Mouse (Mus musculus) lung, postnatal 4 days (tissue): ENCODE results near the gene Ctrb1.

Experiments
- DNase-seq, 2 experiments: peaks; one replicate each; pipeline ENCODE4 v3.0.0; 2021

Ctrb1 gene

DNA sequence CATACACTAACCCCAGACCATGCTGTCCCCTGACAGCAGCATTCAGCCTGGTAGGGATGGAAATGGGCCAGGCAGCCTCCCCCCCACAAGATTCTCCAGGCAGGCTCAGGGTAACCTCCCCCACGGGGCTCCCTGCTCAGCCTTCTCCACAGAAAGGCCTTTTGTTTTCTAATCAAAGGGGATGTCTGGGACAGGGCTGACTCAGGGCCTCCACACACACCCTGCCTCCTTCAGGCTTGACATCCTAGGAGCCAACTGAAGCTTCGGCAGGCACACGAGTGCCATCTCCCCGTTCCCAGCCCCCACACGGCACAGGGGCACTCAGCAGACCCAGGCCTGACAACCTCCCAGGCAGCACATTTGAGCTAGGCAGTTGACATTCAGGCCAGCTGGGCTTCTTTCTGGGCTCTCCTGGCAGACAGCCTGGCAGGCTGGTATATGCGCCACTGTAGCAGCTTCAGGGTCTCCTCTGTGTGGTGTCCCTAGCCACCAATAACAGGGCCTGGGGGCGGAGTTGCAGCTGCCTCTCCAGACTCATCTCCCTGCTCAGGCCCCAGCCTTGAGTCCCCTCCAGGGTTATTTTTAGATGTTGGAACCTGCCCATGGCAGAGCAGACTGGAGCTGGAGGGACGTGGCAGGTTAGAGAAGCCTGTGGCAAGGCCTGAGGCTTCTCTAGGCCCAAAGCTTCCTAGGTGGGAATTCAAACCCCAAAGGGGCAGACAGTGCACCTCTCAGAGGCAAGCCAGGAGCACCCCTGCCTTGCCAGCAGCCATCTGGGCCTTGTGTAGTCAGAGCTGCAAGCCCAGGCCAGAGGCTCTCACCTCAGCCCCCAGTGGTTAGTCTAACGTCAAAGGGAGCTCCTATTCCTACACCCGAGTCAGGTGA is 26.0 kb upstream of the Ctrb1 start:
- DNase-seq, result peak; percentile 59 to 84

DNA sequence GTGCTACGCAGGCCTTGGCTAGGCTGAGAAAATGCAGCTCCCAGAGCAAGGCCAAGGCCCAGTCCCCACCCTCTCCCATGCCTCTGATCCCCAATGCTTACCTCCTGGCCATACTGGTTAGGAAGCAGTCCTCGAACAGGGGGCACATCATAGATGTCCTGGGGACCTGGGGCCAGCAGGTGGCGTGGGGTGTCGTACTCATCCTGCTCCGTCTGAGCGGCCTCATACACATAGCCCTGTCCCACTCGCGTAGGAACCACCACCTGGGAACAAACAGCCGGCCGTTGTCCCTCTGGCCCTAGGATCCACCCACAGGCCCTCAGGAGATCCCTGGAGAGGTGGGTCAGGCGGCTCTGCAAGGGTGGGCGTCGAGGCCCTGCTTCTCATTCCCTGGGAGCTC is 24.7 kb upstream of the Ctrb1 start:
- peak in 1 of 2 experiments; percentile 26 for DNase-seq

- DNase-seq, result peak in 1 of 2 experiments; percentile 4
Measured at GRCm38 (mm10) chr8:111714295-111714694, 23.5 kb upstream of the Ctrb1 start.

DNA sequence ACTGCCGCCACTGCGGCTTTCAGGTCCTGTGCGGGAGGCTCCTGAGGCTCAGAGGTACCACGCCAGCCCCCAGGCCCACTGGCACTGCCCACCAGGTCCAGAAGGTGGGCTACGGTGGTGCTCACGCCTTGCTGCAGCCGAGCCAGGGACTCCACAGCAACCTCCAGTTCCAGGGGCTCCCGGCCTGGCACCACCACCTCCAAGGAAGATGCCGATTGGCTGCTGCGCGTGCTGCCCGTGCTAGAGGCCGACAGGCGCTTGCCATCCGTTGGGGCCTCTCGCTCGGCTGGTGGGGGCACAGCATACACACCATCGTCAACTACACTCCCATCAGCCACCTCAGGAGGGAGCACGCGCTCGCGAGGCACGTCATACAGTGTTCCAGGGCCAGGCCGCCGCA is 23.0 kb upstream of the Ctrb1 start:
- no peak for DNase-seq

- peak in 1 of 2 experiments; percentile 23 for DNase-seq
Measured at GRCm38 (mm10) chr8:111713291-111713690, 22.5 kb upstream of the Ctrb1 start.

GRCm38 (mm10) chr8:111712588-111712987 is 21.8 kb upstream of the Ctrb1 start:
- DNase-seq, result peak; percentile 66 to 78

GRCm38 (mm10) chr8:111712135-111712534 is 21.3 kb upstream of the Ctrb1 start:
- peak in 1 of 2 experiments; percentile 20 for DNase-seq

DNA sequence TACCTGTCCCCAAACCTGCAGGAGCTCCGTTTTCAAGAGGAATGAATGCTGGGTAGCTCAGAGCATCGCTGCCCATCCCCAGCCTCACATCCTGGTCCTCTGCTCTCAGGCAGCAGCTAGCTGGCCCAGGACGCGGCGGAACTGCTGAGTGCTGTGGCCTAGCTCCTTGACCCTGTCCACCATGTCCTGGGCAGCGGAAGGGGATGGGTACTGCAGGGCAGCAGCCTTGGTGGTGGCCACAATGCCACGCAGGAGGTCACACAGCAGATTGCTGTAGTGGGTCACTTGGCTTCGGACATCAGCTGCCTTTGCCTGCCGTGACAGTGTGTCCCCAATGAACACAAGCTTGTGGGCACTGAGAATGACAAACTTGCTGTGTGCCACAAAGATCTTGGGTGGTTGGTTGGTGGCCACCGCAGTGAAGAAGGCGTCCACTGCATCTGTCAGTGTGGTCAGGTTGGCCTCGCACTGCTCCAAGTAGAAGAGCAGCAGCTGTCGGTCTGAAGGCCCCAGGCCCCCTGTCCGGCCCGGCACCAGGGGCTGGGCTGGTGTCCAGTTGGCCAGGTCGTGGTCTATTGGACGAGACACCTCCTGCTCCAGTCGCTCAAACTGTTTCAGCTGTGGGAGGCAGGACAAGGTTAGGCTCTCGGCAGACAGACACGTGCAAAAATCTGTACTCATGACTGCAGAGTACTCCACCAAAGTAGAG is 20.1 kb upstream of the Ctrb1 start:
- peak in 1 of 2 experiments; percentile 21 for DNase-seq

DNA sequence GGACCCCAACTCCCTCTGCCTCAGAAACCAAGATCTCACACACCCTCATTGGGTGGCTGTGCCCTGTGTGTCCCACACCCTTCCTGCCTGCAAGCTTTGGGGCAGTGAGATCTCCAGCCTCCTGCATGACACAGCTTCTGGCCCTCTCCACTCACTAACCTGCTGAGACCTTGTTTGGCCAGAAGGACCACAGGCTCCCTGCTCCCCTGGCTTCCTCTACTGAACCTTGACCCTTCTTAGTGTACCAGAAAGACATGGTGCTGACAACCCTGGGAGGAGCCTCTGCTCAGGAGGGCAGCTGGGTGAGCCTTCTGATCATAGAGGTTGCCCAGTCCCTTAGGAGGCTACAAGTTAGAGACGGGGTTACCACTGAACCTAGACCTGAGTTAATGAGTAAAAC is 18.4 kb upstream of the Ctrb1 start:
- no peak for DNase-seq

- no peak for DNase-seq
Measured at GRCm38 (mm10) chr8:111708265-111708664, 17.5 kb upstream of the Ctrb1 start.

DNA sequence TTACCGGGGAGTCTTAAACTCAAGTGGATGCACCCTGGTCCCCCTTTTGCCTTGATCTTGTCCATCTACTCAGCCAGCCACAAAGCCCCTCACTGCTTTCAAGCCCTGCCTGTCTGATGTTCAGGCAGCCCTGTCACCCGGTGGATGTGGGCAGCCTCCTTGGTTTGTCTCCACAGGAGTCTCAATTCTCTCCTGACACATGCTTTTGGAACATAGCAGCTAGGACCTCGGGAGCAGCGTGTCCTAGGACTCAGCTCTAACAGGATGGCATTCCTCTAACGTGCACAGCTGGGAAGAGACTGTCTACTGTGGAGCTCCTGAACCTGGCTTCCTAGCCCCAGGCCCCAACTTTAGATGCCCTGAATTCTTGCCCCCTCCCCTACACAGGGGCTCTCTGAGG is 14.9 kb upstream of the Ctrb1 start:
- no peak for DNase-seq

- no peak for DNase-seq
Measured at GRCm38 (mm10) chr8:111705222-111705621, 14.4 kb upstream of the Ctrb1 start.

DNA sequence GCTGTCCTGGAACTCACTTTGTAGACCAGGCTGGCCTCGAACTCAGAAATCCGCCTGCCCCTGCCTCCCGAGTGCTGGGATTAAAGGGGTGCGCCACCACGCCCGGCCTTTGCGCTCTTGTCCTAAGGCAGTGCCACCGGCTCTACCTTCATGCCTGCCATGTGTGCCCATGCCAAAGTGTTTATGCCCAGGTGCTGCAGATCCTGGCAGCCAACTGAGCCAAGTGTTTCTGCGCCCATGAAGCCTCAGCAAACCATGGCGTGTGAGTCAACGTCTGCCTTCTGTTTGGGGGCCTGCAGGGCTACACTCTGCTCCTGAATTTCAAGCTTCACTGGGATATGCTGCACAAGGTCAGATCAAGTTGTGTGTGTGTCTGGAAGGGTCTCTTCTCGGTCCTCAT is 13.8 kb upstream of the Ctrb1 start:
- no peak for DNase-seq

DNA sequence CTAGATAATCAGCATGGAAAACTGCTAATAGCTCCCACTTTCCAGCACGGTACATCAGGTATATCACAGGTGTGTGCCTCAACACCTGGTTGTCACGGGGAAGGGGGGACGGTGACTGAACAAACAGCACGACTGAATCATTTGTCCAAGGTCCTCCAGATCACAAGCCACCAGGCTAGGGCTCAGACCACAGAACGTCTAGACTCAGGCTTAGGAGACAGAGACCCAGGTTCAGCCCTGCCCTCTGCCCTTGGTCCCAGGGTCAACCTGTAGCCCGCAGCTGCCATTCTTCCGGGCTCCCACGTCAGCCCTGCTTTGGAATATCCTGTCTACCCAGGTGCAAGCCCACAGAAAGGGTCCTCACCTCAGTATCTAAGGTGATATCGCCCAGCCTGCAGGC is 10.6 kb upstream of the Ctrb1 start:
- DNase-seq, result no peak

GRCm38 (mm10) chr8:111700740-111701139 is 9.9 kb upstream of the Ctrb1 start:
- no peak for DNase-seq

DNA sequence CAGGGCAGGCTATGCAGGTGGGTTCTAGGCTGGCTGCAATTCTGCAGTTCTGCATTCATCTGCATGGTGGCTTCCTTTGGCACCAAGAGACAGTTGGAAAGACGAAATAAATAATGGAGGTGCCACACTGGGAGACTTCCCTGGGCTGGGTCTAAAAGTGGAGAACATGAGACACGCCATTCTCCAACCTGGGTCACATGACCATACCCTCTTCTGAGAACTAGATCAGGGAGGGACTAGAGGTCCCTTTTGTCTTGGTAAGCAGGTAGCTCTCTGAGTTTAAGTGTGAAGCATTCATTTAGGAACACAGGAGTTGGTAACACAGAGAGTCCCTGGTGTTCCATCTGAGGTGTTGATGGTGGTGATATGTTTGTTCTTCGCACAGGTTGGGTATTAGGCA is 9.4 kb upstream of the Ctrb1 start:
- no peak for DNase-seq

GRCm38 (mm10) chr8:111699035-111699434 is 8.2 kb upstream of the Ctrb1 start:
- DNase-seq, result no peak

- no peak for DNase-seq
Measured at GRCm38 (mm10) chr8:111697655-111698054, 6.8 kb upstream of the Ctrb1 start.

DNA sequence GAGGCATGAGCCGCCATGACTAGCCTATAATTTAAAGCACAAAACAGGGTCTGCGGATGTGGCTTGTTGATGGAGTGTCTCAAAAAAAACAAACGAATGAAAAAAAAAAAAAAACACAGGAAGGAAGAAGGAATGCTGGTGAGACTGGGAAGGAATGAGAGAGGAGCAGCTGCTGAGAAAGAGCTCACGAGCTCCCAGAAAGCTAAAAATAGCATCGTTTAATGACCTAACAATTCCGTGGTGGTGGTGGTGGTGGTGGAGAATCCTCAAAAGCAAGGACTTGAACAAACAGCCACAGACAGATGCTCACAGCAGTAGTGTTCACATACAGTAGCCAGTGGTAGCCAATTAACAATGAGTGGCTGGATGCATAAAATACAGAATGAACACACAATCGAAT is 4.6 kb upstream of the Ctrb1 start:
- DNase-seq, result no peak

- DNase-seq, result peak in 1 of 2 experiments; percentile 64
Measured at GRCm38 (mm10) chr8:111693261-111693741, 2.5 kb upstream of the Ctrb1 start.

GRCm38 (mm10) chr8:111686881-111687280 is 3.9 kb downstream of the Ctrb1 start:
- DNase-seq, result no peak

- no peak for DNase-seq
Measured at GRCm38 (mm10) chr8:111682521-111682920, 8.3 kb downstream of the Ctrb1 start.

GRCm38 (mm10) chr8:111681153-111681552 is 9.7 kb downstream of the Ctrb1 start:
- DNase-seq, result no peak
